ENCODE assay signal across 7 mouse cellular contexts in genomic region chr8:103623781-103624434, GRCm38 (mm10).
DNase-seq lines count a peak whose midpoint lies in the region; ATAC-seq lines count a peak whose summit lies in the region.

No protein-coding gene starts in this region.

- H3K4me3 ChIP-seq in hindbrain, embryonic 15.5 days: no peak overlapping the region
- no peak overlapping the region for H3K4me3 ChIP-seq in midbrain, embryonic 12.5 days

- peak; percentile 81 for DNase-seq in brain, adult 2 months (ENCODE audit: low read depth, low spot score)
- peak; percentile 67 for DNase-seq in embryo, embryonic 10.5 days (ENCODE audit: low spot score)
- DNase-seq in spleen, postnatal 14 days (ENCODE audit: low spot score in 2 of 2): no peak
- no peak for DNase-seq in yolk sac, embryonic 10.5 days (ENCODE audit: low spot score)
- no peak for DNase-seq in thymus, postnatal 0 days (ENCODE audit: low spot score)

- 18% methylated on average over 3 of the region's 3 CpGs for WGBS in hindbrain, embryonic 15.5 days
- 31% methylated on average over 3 of the region's 3 CpGs for WGBS in midbrain, embryonic 12.5 days

- peaks cover 27% of the 10 kb centered on the region for H3K4me1 ChIP-seq in hindbrain, embryonic 15.5 days (replicated peaks)
- H3K4me1 ChIP-seq in midbrain, embryonic 12.5 days: peaks cover 9% of the 10 kb centered on the region

- H3K27me3 ChIP-seq in hindbrain, embryonic 15.5 days: no peaks in the 10 kb centered on the region
- no peaks in the 10 kb centered on the region for H3K27me3 ChIP-seq in midbrain, embryonic 12.5 days

- H3K36me3 ChIP-seq in hindbrain, embryonic 15.5 days: no peaks in the 10 kb centered on the region
- H3K36me3 ChIP-seq in midbrain, embryonic 12.5 days: no peaks in the 10 kb centered on the region

- no peak overlapping the region for H3K9ac ChIP-seq in hindbrain, embryonic 15.5 days
- no peak overlapping the region for H3K9ac ChIP-seq in midbrain, embryonic 12.5 days (replicated peaks)

- no peaks in the 10 kb centered on the region for H3K9me3 ChIP-seq in hindbrain, embryonic 15.5 days
- H3K9me3 ChIP-seq in midbrain, embryonic 12.5 days: no peaks in the 10 kb centered on the region

- H3K4me2 ChIP-seq in hindbrain, embryonic 15.5 days: no peak overlapping the region
- no peak overlapping the region for H3K4me2 ChIP-seq in midbrain, embryonic 12.5 days (replicated peaks)

- peak; percentile 92 for ATAC-seq in hindbrain, embryonic 15.5 days (ENCODE audit: low FRiP score, low read depth)
- ATAC-seq in midbrain, embryonic 12.5 days (ENCODE audit: low FRiP score, low read depth): peak; percentile 93

- peak overlapping the region; percentile 58; the same call in 1 of the 2 replicates for H3K27ac ChIP-seq in hindbrain, embryonic 15.5 days (replicated peaks)
- H3K27ac ChIP-seq in midbrain, embryonic 12.5 days (replicated peaks): no peak overlapping the region

Comparison
In these comparisons a context has a peak if more than half of its experiments do, and no peak if none do; other contexts are left out.
1. DNase-seq: peak in brain, adult 2 months (single experiment) and embryo, embryonic 10.5 days (single experiment); none in spleen, postnatal 14 days (0 of 2), yolk sac, embryonic 10.5 days (single experiment) and thymus, postnatal 0 days (single experiment).